Mouse (Mus musculus) right cerebral cortex, postnatal 4 days (tissue): ENCODE results near the gene Cyp4f18.
"Not testable (repeated sequence)": the region's sequence is repeated elsewhere in the genome, so short reads cannot be mapped to it uniquely, and the experiment has no call there.

ENCODE experiments used
- DNase-seq: peaks from one replicate; pipeline ENCODE4 v3.0.0-alpha.2; 2022

Gene Cyp4f18

DNA sequence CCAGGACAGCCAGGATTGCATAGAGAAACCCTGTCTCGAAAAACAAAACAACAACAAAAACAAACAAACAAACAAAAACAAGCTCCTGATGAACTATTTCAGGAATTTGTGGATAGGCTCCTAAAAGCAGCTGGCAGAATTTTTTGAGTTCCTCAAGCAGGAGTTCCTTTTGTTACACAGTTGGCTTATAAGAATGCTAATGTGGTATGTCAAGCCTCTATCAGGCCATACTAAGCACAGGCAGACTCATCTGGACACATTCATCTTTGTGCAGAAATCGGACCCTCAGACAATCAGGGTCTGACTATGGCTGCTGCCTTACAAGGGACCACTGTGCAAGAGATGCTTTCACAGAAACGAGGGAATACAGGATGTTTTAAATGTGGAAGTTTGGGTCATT is 35.2 kb downstream of the Cyp4f18 start:
- no peak for DNase-seq

DNA sequence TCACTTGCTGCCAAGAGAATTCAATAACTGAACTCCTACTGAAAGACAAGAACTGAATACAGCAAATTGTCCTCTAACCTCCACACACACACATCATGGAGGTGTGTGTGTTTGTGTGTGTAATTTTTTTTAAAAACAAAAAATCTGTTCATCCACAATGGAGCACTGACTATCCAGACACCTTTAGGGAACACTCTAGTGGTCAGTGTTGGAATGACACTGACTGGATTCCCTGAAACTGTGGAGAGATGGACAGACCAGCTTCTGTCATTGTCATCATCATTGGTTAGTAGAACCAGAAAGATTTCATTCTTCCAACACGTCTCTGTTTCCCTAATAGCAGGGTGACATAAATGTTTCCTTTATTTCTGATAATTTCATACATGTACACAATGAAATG is 37.5 kb downstream of the Cyp4f18 start:
- no peak for DNase-seq

- DNase-seq, result no peak
Measured at GRCm38 (mm10) chr8:71968636-71969035, 40.8 kb downstream of the Cyp4f18 start.

DNA sequence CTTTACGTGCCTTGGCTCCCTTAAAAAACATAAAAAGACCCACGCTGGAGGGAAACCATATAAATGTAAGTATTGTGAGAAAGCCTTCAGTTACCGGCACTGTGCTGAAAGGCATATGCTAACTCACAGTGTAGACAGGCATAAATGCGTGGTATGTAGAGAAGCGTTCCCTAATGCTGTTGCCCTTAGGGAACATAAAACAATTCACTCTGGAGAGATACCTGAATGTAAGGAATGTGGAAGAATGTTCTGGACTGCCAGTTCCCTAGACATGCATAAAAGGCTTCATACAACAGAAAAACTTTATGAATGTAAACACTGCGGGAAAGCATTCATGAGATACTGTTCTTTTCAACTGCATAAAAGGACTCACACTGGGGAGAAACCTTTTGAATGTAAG is 41.3 kb downstream of the Cyp4f18 start:
- DNase-seq, result no peak

DNA sequence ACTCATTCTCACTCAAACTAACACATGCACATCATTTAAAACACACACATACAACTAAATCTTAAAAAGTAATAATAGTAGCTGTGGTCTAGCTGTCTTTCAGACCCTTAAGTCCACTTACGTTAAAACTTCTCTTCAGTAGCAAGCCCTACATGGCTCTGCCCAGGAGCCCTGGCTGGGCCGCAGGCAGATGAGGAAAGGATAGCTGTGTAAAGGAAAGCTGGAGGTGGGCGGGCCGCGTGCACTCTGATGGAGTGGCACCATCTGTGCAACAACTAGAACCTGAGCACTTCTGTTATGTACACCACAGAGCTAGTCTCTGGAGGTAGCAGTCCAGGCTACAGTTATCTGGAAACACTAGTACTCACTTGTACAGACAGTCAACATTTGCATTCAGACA is 42.2 kb downstream of the Cyp4f18 start:
- no peak for DNase-seq

GRCm38 (mm10) chr8:71966411-71966810 is 43.0 kb downstream of the Cyp4f18 start:
- DNase-seq, result no peak

GRCm38 (mm10) chr8:71965166-71965565 is 44.3 kb downstream of the Cyp4f18 start:
- DNase-seq, result no peak

GRCm38 (mm10) chr8:71964051-71964450 is 45.4 kb downstream of the Cyp4f18 start:
- no peak for DNase-seq

GRCm38 (mm10) chr8:71961796-71962195 is 47.6 kb downstream of the Cyp4f18 start:
- DNase-seq, result no peak

DNA sequence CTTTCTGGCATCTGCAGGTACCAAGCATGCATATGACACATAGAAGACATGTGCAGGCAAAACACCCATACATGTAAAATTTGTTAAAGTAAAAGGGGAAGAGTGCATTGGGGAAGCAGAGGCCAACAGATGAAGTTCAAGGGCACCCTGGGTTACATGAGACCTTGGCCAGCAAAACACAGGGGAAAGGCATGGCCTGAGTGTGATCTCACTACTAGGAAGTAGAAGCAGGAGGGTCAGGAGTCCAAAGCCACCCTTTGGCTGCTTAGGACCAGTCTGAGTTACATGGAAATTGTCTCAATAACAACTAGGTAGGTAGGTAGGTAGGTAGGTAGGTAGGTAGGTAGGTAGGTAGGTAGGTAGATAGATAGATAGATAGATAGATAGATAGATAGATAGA is 48.9 kb downstream of the Cyp4f18 start:
- no peak for DNase-seq

- no peak for DNase-seq
Measured at GRCm38 (mm10) chr8:71954666-71955065, 54.8 kb downstream of the Cyp4f18 start.

GRCm38 (mm10) chr8:71952961-71953700 is 56.3 kb downstream of the Cyp4f18 start:
- DNase-seq, result not testable (repeated sequence)

DNA sequence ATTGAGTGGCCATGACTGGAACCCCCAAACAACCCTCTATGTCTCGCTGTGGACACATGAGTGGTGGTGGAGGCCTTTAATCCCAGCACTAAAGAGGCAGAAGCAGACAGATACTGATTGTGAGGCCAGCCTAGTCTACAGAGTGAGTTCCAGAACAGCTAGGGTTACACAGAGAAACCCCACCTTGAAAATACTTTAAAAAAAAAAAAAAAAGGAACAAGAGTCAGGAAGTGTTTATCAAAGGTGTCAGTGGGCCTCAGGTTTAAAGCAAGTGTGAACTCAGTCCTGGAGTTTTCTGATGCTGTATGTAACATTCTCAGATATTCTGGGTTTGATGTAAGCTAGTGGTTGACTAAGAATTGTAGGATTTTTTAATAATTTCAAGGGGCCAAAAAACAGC is 56.9 kb downstream of the Cyp4f18 start:
- DNase-seq, result no peak

DNA sequence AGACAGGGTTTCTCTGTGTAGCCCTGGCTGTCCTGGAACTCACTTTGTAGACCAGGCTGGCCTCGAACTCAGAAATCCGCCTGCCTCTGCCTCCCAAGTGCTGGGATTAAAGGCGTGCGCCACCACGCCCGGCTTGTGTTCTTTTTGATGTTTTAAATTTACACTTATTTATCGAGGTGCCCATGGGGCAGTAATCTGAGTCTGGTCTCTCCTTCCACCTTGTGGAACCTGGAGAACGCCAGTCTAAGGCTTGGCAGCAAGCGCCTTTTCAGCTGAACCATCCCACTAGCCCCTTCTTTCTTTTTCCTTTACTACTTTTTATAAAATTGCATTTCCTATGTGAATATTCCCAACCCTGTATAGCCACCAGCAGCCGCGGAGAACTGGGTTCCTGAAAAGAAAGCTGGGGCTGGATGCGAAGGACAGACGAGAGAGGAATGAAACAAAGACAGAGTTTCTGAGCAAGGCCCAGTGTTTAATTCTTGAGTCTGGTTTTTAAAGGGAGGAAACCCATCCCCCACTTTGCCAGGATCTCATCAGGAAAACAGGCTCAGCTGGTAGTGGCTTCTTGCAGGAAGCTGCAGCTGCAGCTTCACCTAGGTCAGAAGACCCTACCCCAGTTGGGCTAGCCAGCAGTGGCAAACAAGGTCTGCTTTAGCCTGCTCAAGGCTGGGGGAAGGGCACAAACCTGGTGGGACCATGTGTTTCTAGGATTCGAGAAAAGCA is 57.8 kb downstream of the Cyp4f18 start:
- DNase-seq, result peak; percentile 2

GRCm38 (mm10) chr8:71950482-71951221 is 58.8 kb downstream of the Cyp4f18 start, which contains the start of gene Zfp961:
Gene Zfp961 (plus strand): TSS chr8:71951038.
- DNase-seq, result peak; percentile 98

GRCm38 (mm10) chr8:71948624-71949023 is 60.8 kb downstream of the Cyp4f18 start:
- no peak for DNase-seq

DNA sequence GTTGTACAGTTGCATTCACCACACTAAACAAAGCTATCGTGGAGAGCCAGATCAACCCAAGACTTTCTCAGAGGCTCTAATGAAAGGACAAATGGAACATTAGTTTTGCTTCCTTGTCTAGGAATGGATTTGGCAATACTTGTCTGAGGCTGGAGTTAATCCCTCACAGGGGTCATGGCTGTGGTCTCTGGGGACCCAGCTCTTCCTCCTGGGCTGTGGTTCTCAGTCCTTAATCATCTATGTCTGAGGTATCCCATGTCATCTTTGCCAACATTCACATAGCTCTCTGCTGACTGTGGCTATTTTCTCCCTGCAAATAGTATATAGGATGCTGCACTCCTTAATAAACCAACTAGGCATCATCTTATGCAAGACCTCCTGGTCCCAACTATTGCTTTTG is 67.7 kb downstream of the Cyp4f18 start:
- DNase-seq, result no peak

DNA sequence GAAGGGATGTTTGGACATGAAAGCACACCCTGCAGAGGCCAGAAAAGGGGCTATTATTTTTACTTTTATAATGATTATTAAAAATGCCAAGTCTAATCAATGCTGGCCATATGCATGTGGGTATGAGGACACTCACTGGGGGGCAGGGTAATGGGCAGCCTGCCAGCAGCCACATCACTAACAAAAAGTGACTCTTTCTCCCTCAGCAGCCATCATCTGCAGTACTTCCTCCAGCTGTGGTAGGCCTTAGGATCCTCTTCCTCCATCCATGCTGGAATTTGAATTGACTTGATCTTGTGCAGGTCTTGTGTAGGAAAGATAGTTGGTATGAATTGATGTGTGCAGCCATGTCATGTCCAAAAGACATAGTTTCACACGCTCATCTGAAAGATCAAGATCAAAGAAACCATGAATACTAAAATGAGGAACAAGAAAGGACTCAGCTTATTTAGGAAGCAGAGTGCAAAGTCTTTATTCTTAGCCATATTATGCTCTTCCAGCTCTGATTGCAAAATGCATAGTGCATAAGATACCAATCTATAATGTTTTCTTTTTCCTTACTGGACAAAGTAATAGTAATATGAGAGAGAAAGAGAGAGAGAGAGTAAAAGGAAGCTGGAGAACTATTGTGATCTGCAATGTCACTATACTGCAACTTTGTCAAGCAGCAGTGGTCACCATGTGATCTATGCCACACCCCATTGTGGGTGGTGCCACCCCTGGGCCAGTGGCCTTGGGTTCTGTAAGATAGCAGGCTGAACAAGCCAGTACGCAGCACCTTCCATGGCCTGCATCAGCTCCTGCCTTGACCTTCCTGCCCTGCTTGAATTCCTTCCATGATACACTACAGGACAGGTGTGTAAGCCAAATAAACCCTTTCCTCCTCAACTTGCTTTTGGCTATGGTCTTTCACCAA is 68.9 kb downstream of the Cyp4f18 start:
- DNase-seq, result no peak
